Mouse (Mus musculus) CH12.LX (cell line): ENCODE data around the gene Tmem54. TPM values are rescaled to one million over a fixed set of nuclear protein-coding genes. Genes with fewer than 3 reads are reported as not detected.

Experiments
- DNase-seq: peaks from one replicate; pipeline ENCODE4 v3.0.0-alpha.2; 2013; ENCODE audit errors: extremely low read depth
- H3K27ac ChIP-seq: 2 replicates; pipeline ENCODE4 v1.5.1; 2012; ENCODE audit warnings: low read depth, mild to moderate bottlenecking, control low read depth, moderate library complexity; ENCODE audit not compliant: insufficient read depth
- H3K27me3 ChIP-seq: replicated peaks from 2 replicates; pipeline ENCODE3; 2012; ENCODE audit warnings: inconsistent platforms
- H3K36me3 ChIP-seq, 2 experiments: replicated peaks in 1 of 2; 2 replicates each; pipeline versions ENCODE3 to v1.6.1; 2012; ENCODE audit warnings: inconsistent platforms in 1 of 2, low read length in 1 of 2, mild to moderate bottlenecking in 1 of 2, mixed read lengths in 1 of 2, moderate library complexity in 1 of 2; ENCODE audit not compliant: control insufficient read depth in 1 of 2, insufficient read depth in 1 of 2
- H3K4me1 ChIP-seq, 2 experiments: 2 replicates each; pipeline ENCODE4 v1.6.1; 2012; ENCODE audit warnings: inconsistent platforms in 1 of 2, moderate library complexity in 1 of 2; ENCODE audit not compliant: insufficient read depth in 2 of 2, control insufficient read depth in 1 of 2
- H3K4me2 ChIP-seq: 2 replicates; pipeline ENCODE4 v1.6.1; 2012; ENCODE audit warnings: low read depth, mild to moderate bottlenecking, control low read depth; ENCODE audit not compliant: poor library complexity, insufficient read depth, severe bottlenecking
- H3K4me3 ChIP-seq, 3 experiments: fragments of 150-350 bp in 1 of 3; sonication (generic) in 1 of 3; replicated peaks in 1 of 3; 2 replicates each; pipeline versions ENCODE3 to v1.5.1; 2011 to 2012; ENCODE audit warnings: low read depth in 2 of 3, low read length in 2 of 3, mild to moderate bottlenecking in 2 of 3, moderate library complexity in 2 of 3, control low read depth in 1 of 3, improper control_type of control experiment in 1 of 3, inconsistent platforms in 1 of 3, mixed read lengths in 1 of 3; ENCODE audit not compliant: poor library complexity in 1 of 3
- H3K79me2 ChIP-seq: replicated peaks from 2 replicates; pipeline ENCODE4 v1.6.1; 2012; ENCODE audit warnings: mild to moderate bottlenecking, moderate library complexity; ENCODE audit not compliant: control insufficient read depth, poor library complexity, insufficient read depth, severe bottlenecking; ENCODE audit errors: extremely low read depth
- H3K9ac ChIP-seq: 2 replicates; pipeline ENCODE4 v1.6.1; 2012; ENCODE audit warnings: low read depth, mild to moderate bottlenecking, control low read depth, moderate library complexity; ENCODE audit not compliant: insufficient read depth
- H3K9me3 ChIP-seq: replicated peaks from 2 replicates; pipeline ENCODE3; 2012; ENCODE audit warnings: low read length, inconsistent platforms, mixed read lengths
- BHLHE40 ChIP-seq: IDR thresholded peaks from 2 replicates; pipeline ENCODE4 v1.6.1; 2011; ENCODE audit warnings: mild to moderate bottlenecking, low read depth, low read length, improper control_type of control experiment
- IRF4 ChIP-seq: IDR thresholded peaks from 2 replicates; pipeline ENCODE4 v1.6.1; 2014; ENCODE audit warnings: low read depth, mild to moderate bottlenecking, inconsistent platforms, low read length, improper control_type of control experiment
- MAX ChIP-seq: IDR thresholded peaks from 2 replicates; pipeline ENCODE4 v1.6.1; 2011; ENCODE audit warnings: low read length, improper control_type of control experiment
- MAZ ChIP-seq: IDR thresholded peaks from 2 replicates; pipeline ENCODE4 v1.6.1; 2012; ENCODE audit warnings: low read depth, mild to moderate bottlenecking, inconsistent platforms, low read length, improper control_type of control experiment, moderate library complexity
- MEF2A ChIP-seq: IDR thresholded peaks from 2 replicates; pipeline ENCODE4 v1.6.1; 2014; ENCODE audit warnings: low read depth, mild to moderate bottlenecking, inconsistent platforms, low read length, improper control_type of control experiment, borderline replicate concordance
- MYC ChIP-seq: IDR thresholded peaks from 2 replicates; pipeline ENCODE4 v1.6.1; 2011; ENCODE audit warnings: low read depth, mild to moderate bottlenecking, improper control_type of control experiment, low read length
- POLR2A ChIP-seq: IDR thresholded peaks from 2 replicates; pipeline ENCODE4 v1.6.1; 2011; ENCODE audit warnings: low read depth, mild to moderate bottlenecking, improper control_type of control experiment, low read length
- POLR2AphosphoS2 ChIP-seq: IDR thresholded peaks from 2 replicates; pipeline ENCODE4 v1.6.1; 2011; ENCODE audit warnings: low read depth, low read length, improper control_type of control experiment
- RAD21 ChIP-seq: IDR thresholded peaks from 2 replicates; pipeline ENCODE4 v1.6.1; 2011; ENCODE audit warnings: low read depth, mild to moderate bottlenecking, low read length, improper control_type of control experiment, moderate library complexity
- RCOR1 ChIP-seq: conservative IDR thresholded peaks from 2 replicates; pipeline ENCODE4 v1.6.1; 2012; ENCODE audit warnings: low read depth, mild to moderate bottlenecking, inconsistent platforms, low read length, improper control_type of control experiment
- TCF12 ChIP-seq: IDR thresholded peaks from 2 replicates; pipeline ENCODE4 v1.6.1; 2014; ENCODE audit warnings: low read depth, mild to moderate bottlenecking, inconsistent platforms, low read length, improper control_type of control experiment
- UBTF ChIP-seq: IDR thresholded peaks from 2 replicates; pipeline ENCODE4 v1.6.1; 2012; ENCODE audit warnings: low read depth, mild to moderate bottlenecking, inconsistent platforms, low read length, improper control_type of control experiment, moderate library complexity
- USF1 ChIP-seq: IDR thresholded peaks from 2 replicates; pipeline ENCODE4 v1.6.1; 2014; ENCODE audit warnings: low read depth, mild to moderate bottlenecking, inconsistent platforms, low read length, improper control_type of control experiment
- USF2 ChIP-seq: conservative IDR thresholded peaks from 2 replicates; pipeline ENCODE4 v1.6.1; 2011; ENCODE audit warnings: low read depth, low read length, improper control_type of control experiment
- ZKSCAN1 ChIP-seq: IDR thresholded peaks from 2 replicates; pipeline ENCODE4 v1.6.1; 2012; ENCODE audit warnings: low read depth, inconsistent platforms, low read length, improper control_type of control experiment, borderline replicate concordance
- ZMIZ1 ChIP-seq: IDR thresholded peaks from 2 replicates; pipeline ENCODE4 v1.6.1; 2012; ENCODE audit warnings: low read depth, mild to moderate bottlenecking, inconsistent platforms, low read length, improper control_type of control experiment
- dilution Hi-C: fragments of 300-500 bp; cut with MboI; formaldehyde crosslinking; loops from 2 replicates; pipeline ENCODE4 v1.14.3; 2020; ENCODE audit warnings: low sequenced_read_pairs; ENCODE audit not compliant: extremely low pct_unique_long_range_greater_than_20kb, extremely low pct_ligation_motif_present
- in situ Hi-C: fragments of 300-500 bp; cut with MboI; formaldehyde crosslinking; loops from 3 replicates; pipeline ENCODE4 v1.14.3; 2019; ENCODE audit warnings: low sequenced_read_pairs, low pct_ligation_motif_present, low pct_unique_long_range_greater_than_20kb, mixed read lengths
- polyA plus RNA-seq: library from polyadenylated mRNA; unstranded; fragments of >175 nt; gene quantifications from 2 replicates; pipeline ENCODE4 v1.2.1, GENCODE M21; 2012; ENCODE audit warnings: low read depth; ENCODE audit not compliant: insufficient read length
- total RNA-seq, 2 experiments: library from RNA; depleted of rRNA; stranded (reverse); fragments of 300-350 nt in 1 of 2; fragments of >200 nt in 1 of 2; gene quantifications; 2 replicates each; pipeline ENCODE4 v1.2.3; 2012 to 2014

The Tmem54 gene
- total and polyA plus RNA-seq, 3 experiments: not detected

DNA sequence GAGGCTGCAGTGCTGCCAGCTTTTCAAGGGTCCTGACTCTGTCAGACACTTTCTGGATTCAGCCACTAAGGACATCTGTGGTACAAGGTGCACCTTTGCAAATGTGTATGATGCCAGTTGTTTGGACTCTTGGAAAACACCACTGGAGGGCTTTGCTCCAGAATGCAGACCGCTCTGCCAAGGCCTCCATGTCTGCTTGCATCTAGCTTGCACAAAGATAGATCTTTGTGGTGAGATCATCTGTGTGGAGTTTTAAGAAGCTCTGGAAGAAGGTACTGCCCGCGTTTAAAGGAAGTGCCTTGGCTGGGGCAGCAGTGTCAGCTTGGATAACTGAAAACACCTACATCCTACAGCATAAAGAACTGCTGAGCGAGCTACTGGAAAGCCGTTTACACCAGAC is 38.2 kb downstream of the Tmem54 start:
- no peak overlapping the region for H3K9ac ChIP-seq
- in situ Hi-C loops: no loop called here
- H3K4me2 ChIP-seq: no peak overlapping the region
- H3K4me3 ChIP-seq: no peak overlapping the region
- DNase-seq: no peak
- H3K27me3 ChIP-seq: no peaks in the 10 kb centered on the region
- peaks cover 6 to 63% of the 10 kb centered on the region in 2 experiments for H3K36me3 ChIP-seq
- H3K4me1 ChIP-seq: peaks cover 2 to 13% of the 10 kb centered on the region in 2 experiments; a peak in 3 of 4 replicates
- no peaks in the 10 kb centered on the region for H3K9me3 ChIP-seq
- no peak overlapping the region for H3K27ac ChIP-seq
- no peaks in the 10 kb centered on the region for H3K79me2 ChIP-seq
- dilution Hi-C loops: no loop called here
- TF ChIP-seq USF2: no peak
- TF ChIP-seq MAX: no peak
- TF ChIP-seq USF1: no peak
- TF ChIP-seq POLR2AphosphoS2: no peak
- no peak for TF ChIP-seq MAZ
- TF ChIP-seq ZMIZ1: no peak
- no peak for TF ChIP-seq UBTF
- TF ChIP-seq POLR2A: no peak
- TF ChIP-seq RCOR1: no peak
- no peak for TF ChIP-seq IRF4
- TF ChIP-seq MYC: no peak

DNA sequence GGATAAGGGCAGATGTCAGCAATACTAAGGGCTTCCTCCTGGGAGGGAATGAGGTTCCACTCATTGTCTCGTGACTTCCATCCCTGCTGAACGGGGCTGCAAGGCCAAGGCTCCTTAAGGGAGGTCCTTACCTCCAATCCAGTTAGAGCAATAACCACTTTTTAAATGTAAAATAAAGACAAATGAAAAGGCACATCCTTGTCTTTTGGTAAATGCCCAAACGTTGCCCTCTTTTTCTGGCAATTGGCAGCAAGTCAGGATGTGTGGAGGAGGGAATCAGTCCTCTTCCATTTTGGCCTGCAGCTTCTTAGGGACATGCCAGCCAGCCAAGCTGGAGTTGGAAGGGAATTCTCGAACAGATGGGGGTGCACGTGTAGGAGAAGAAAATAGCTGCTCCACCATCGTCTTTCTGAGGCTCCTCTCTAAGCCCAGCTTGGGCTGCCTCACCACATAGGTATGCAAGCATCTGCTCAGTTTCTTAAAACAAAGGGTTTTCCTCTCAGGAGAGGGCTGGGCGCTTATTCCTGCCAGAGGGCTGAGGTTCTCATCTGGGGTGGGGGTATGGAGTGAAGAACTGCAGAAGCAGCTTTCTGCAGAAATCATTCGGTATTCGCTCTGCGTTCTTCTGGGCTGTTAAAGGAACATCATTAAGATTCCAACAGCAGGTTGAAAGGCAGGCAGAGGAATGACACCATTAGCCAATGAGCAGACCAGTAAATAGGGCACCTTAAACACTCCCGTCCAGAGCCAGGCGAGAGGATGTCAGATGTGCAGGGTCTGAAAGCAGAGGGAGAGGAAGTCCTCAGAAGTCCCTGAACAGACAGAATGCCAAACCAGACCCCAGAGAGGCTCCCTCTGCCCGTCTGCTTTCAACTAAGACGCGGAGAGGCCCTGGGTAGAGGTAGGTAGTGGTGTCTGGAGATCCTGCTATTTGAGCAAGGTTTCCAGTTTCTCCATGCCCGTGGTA is 39.3 kb downstream of the Tmem54 start:
- no peaks in the 10 kb centered on the region for H3K9me3 ChIP-seq
- no peak overlapping the region for H3K27ac ChIP-seq
- no peaks in the 10 kb centered on the region for H3K27me3 ChIP-seq
- H3K4me1 ChIP-seq: peaks cover 0 to 12% of the 10 kb centered on the region in 2 experiments; a peak in 1 of 4 replicates
- H3K4me2 ChIP-seq: no peak overlapping the region
- TF ChIP-seq ZKSCAN1: no peak
- TF ChIP-seq BHLHE40: no peak
- no peak for TF ChIP-seq TCF12
- no peak for TF ChIP-seq POLR2AphosphoS2
- no peak for TF ChIP-seq POLR2A
- TF ChIP-seq MEF2A: no peak
- no peak for TF ChIP-seq RAD21
- TF ChIP-seq, all 38 proteins: peak for 0
- Histone ChIP-seq H3K9ac (no peak overlapping the region), H3K4me3 (no peak overlapping the region), H3K79me2 (no peaks in the 10 kb centered on the region), H3K36me3 (peaks cover 14 to 69% of the 10 kb centered on the region in 2 experiments)
- in situ Hi-C loops: no loop called here
- no peak for DNase-seq
- dilution Hi-C loops: no loop called here
